Mouse (Mus musculus) T-cell, adult 2 months (primary cell): ENCODE data around the gene Klhl3.

ENCODE experiments used
- DNase-seq: peaks from one replicate; pipeline ENCODE4 v3.0.0; 2022; ENCODE audit warnings: low spot score

The Klhl3 gene

DNA sequence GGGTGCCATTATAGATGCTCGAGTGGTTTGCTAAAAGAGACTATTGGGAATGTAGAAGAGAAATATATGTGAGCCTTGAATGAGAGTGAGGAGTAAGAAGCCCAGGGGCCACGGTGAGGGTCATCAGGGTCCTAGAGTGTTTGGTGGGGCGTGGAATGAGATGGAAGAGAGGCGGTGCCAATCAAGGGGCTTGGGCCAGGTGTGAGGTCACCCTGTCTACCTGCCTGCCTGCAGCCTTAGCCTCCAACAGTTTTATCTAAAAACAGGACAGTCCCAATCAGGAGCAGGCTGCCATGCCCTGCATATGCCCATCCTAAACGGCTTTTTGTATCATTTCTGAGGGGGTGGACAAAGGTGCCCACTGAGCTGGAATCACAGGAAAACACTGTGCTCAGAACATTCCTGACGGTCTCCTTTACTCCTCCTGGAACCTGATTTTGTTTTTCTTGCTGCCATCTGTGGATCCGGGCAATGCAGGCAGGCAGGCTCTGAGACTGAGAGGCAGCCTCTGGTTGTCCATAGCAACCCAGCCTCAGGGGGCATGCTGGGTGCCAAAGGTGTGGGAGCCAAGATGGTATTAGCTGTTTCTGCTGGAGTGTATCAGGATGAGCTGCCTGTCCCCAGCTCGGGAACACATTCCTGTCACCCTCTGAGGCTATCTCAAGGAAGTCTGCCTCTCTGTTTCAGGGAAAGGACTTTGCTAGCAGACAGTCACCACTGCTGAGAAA lies 89.5 kb downstream of the Klhl3 start:
- DNase-seq, result no peak

- DNase-seq, result no peak
Observed at GRCm38 (mm10) chr13:58023001-58023560, 90.3 kb downstream of the Klhl3 start.

GRCm38 (mm10) chr13:58020428-58020827 lies 93.0 kb downstream of the Klhl3 start:
- peak; percentile 10 for DNase-seq

GRCm38 (mm10) chr13:58017298-58017697 lies 96.1 kb downstream of the Klhl3 start:
- DNase-seq, result no peak

GRCm38 (mm10) chr13:58012067-58012925 lies 101.1 kb downstream of the Klhl3 start:
- peak; percentile 55 for DNase-seq

DNA sequence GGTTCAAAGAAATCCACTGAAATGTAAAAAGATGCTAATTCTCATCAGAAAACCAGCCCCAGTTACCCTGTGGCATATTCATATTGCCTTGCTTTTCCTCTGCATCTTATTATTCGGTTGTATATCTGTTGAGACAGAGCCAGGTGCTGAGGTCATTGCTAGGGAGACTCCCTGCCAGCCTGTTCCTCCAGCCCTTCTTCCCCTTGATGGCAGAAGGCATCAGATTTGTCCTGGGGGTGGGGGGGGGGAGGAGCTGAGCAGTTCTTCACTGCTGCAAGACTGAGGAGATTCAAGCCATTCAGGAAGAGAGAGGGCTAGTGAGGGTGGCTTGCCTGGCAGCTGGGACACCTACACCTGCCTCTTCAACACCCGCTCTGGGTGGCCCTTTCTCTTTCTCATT lies 101.9 kb downstream of the Klhl3 start:
- no peak for DNase-seq

GRCm38 (mm10) chr13:58010416-58010815 lies 103.0 kb downstream of the Klhl3 start:
- no peak for DNase-seq

DNA sequence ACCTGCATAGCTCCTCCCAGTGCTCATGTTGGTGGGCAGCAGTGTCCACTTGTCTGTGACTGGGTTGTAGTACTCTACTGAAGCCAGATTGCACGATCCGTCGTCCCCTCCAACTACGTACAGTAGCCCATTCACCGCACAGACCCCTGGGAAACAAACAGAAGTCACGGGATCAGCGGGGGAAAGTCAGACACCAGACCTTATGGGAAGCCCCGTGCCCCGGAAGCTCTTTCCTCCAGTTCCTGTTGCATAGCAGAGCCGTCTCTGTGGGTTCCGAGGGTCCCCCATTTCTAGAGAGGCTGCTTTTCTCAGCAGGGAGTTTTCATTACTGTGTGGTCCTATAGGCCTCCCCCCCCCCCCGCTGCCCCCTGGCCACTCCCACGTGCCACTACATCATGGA lies 104.1 kb downstream of the Klhl3 start:
- DNase-seq, result no peak

GRCm38 (mm10) chr13:58008038-58008364 lies 105.4 kb downstream of the Klhl3 start:
- DNase-seq, result no peak

GRCm38 (mm10) chr13:58007256-58008037 lies 105.9 kb downstream of the Klhl3 start:
- DNase-seq, result no peak

DNA sequence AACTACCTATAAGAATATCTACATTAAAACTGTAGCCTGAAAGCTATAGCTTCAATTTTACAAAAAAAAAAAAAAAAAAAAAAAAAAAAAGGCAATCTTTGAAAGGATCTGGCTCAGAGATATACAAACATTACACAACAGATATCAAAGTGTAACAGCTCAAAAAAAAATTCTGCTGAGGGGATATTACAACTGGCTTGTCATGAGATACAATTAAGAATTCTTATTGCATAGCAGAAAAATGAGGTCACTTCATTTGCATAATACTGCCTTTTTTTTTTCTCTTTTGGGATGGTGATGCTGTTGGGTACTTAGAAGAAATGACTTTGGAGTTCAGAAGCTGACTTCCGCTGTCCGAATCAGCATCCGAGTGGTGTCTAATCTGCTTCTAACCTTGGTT lies 111.6 kb downstream of the Klhl3 start:
- no peak for DNase-seq

DNA sequence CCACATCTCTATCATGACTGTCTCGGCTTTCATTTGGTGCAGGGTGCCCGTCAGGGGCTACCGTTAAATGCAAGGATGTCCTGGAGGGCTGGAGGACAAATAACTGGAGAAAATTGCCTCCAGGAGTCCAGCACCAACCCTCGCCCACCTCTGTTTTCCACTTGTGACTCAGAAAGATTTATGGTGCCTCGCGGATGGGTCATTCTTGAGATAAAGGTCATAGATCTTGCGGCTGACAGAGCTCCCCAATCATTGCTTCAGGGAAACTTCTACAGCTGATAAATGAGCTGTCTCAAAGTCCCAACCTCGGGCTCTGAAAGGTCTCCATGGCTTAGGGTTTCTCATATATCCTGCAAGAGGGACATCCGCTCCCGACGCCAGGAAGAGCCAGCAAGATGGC lies 116.9 kb downstream of the Klhl3 start:
- DNase-seq, result no peak

- no peak for DNase-seq
Observed at GRCm38 (mm10) chr13:57995864-57996263, 117.5 kb downstream of the Klhl3 start.

- DNase-seq, result no peak
Observed at GRCm38 (mm10) chr13:57984637-57985036, 128.8 kb downstream of the Klhl3 start.

GRCm38 (mm10) chr13:57984163-57984562 lies 129.2 kb downstream of the Klhl3 start:
- DNase-seq, result no peak

GRCm38 (mm10) chr13:57983330-57983729 lies 130.1 kb downstream of the Klhl3 start:
- DNase-seq, result peak; percentile 16

DNA sequence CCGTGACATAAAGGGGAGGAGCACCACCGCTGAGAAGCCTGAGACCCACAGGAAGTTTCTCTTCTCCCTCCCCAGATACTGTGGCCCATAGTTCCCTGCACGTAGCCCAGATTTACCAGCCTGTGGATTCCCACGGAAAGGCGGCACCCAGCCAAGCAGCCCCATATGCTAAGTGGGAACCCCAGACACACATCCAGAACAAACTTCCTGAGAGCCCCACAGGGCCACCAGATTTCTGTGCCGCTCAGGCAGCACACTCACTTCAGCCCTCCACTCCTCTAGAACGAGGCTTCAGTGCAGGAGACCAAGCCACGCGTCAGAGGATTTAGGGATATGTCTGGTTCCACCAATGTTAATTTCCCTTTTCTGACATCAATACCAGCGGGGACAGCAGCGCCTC lies 130.5 kb downstream of the Klhl3 start:
- DNase-seq, result no peak

DNA sequence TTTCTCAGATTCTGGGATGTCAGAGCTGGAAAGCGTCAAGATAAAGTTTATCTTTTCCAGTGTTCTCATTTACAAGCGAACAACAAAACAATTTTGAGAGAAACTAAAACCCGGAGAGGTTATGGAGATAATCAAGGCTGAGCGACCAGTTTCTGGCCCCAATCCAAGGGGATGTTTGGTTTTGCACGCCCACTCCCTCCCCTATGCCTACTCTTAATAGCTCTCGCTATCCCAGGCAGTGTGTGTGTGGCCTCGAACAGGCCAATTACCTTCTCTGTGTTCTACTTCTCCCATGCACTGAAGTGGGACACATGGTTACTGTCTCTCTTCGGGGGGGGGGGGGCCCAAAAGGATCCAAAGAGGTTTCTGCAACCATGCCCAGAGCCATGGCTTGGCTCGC lies 132.7 kb downstream of the Klhl3 start:
- DNase-seq, result no peak

DNA sequence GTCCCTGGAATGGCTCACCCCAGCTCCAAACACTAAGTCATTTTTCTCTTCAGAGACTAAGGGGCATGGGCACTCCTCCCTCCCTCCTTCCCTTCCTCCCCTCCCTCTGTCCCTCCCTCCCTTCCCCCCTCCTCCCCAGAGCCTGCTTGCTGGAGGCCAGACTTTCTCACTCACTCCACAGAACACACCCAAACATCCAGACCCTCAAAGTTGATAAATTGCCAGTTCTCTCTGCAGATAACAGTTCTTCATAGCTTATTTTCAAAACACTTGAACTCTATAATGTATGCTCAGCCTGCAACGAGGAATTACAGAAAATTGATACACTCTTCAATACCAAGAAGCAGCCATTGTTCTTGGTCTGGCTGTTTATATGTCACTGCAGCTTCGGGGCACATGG lies 133.3 kb downstream of the Klhl3 start:
- DNase-seq, result no peak

GRCm38 (mm10) chr13:57978931-57979330 lies 134.5 kb downstream of the Klhl3 start:
- DNase-seq, result no peak

DNA sequence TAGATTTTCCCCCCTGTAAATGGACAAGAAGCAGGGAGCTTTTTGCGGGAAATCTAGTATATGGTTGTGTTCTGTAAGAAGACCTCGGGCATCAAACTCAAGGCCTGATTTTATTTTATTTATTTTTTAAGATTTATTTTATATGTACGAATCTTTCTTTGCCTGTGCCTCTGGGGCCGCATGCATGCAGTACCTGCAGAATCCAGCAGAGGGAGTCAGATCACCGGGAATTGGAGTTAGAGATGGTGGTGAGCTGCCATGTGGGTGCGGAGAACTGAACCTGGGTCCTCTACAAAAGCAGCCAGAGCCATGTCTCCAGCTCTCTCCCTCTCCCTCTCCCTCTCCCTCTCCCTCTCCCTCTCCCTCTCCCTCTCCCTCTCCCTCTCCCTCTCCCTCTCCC lies 135.7 kb downstream of the Klhl3 start:
- no peak for DNase-seq

DNA sequence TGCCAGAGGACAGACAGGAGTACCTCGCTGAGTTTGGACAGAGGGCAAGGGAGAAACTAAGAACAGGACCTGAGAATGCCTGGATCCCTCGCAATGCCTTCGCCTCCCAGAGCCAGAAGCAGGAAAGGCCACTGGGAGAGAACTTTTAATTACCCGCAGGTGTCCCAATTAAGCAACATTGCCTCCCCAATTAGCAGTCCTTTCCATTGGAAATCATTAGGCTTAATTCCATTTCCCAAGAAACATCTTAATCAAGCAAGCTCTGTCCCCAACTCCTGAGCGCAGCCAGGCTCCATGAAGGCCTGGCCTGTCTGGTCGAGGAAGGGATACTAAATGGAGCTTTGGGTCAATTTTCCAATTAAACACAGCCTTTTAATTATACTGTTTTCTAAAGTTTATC lies 147.7 kb downstream of the Klhl3 start:
- no peak for DNase-seq
